Mouse (Mus musculus): ENCODE data around the gene Kcnj12.

- TF ChIP-seq CTCF (IDR thresholded peaks at IDR 0.05): no peak
- no peak for TF ChIP-seq POLR2A (IDR thresholded peaks at IDR 0.05; ENCODE audit: insufficient read depth, low read depth, low read length)
Measured at GRCm38 (mm10) chr11:61069645-61070044, 47.3 kb downstream of the Kcnj12 start.
